Mouse (Mus musculus) stomach, postnatal 0 days (tissue): ENCODE measurements around the gene Parp12. TPM values are rescaled to one million over a fixed set of nuclear protein-coding genes. Genes with fewer than 3 reads are reported as not detected.

Experiments
- ATAC-seq: fragments of 200-750 bp; cut with Nextera tagmentation; 2 replicates; pipeline ENCODE4 v1.8.0; 2017; ENCODE audit not compliant: low FRiP score, low TSS enrichment
- DNase-seq: peaks from one replicate; pipeline ENCODE4 v3.0.0-alpha.2; 2016; ENCODE audit warnings: low spot score
- H3K27ac ChIP-seq: fragments of 300-500 bp; sonication (generic); replicated peaks from 2 replicates; pipeline ENCODE4 v1.5.1; 2014; ENCODE audit warnings: mild to moderate bottlenecking, control low read depth
- H3K27me3 ChIP-seq: fragments of 300-500 bp; sonication (generic); 2 replicates; pipeline ENCODE4 v1.6.1; 2014; ENCODE audit warnings: low read length; ENCODE audit not compliant: control insufficient read depth, insufficient read depth
- H3K36me3 ChIP-seq: fragments of 300-500 bp; sonication (generic); 2 replicates; pipeline ENCODE4 v1.6.1; 2014; ENCODE audit warnings: low read length, mixed read lengths; ENCODE audit not compliant: control insufficient read depth, insufficient read depth
- H3K4me1 ChIP-seq: fragments of 300-500 bp; sonication (generic); replicated peaks from 2 replicates; pipeline ENCODE4 v1.6.1; 2014; ENCODE audit warnings: antibody characterized with exemption; ENCODE audit not compliant: control insufficient read depth, insufficient read depth
- H3K4me2 ChIP-seq: fragments of 300-500 bp; sonication (generic); replicated peaks from 2 replicates; pipeline ENCODE4 v1.6.1; 2014; ENCODE audit warnings: low read depth, mild to moderate bottlenecking, control low read depth, moderate library complexity
- H3K4me3 ChIP-seq: fragments of 300-500 bp; sonication (generic); 2 replicates; pipeline ENCODE4 v1.5.1; 2014; ENCODE audit warnings: low read depth, low read length, control low read depth
- H3K9ac ChIP-seq: fragments of 300-500 bp; sonication (generic); 2 replicates; pipeline ENCODE4 v1.6.1; 2014; ENCODE audit warnings: mild to moderate bottlenecking, low read length, control low read depth, mixed read lengths
- H3K9me3 ChIP-seq: fragments of 300-500 bp; sonication (generic); 2 replicates; pipeline ENCODE4 v1.6.1; 2016; ENCODE audit warnings: low read length; ENCODE audit not compliant: control insufficient read depth
- CTCF ChIP-seq: IDR thresholded peaks from 2 replicates; pipeline ENCODE4 v1.5.1; 2016; ENCODE audit warnings: antibody characterized with exemption, low read depth, mild to moderate bottlenecking, moderate library complexity
- EP300 ChIP-seq: optimal IDR thresholded peaks from 2 replicates; pipeline ENCODE3; 2016; ENCODE audit warnings: antibody characterized with exemption
- WGBS: fragments of 180-500 bp; shearing (Covaris S2); extraction: QIAGEN DNeasy Blood & Tissue Kit; methylation state at CpG from one replicate; pipeline ENCODE4 v1.1.7; 2014; 5-methylcytosine and 5-hydroxymethylcytosine counted together
- polyA plus RNA-seq: library from polyadenylated mRNA; unstranded; fragments of >200 nt; fragmentation: Nextera tagmentation; extraction: Ambion mirVana; gene quantifications from 2 replicates; pipeline ENCODE4 v1.2.1, GENCODE M21; 2015

Parp12 gene
- polyA plus RNA-seq, 1 experiment from 2014 or later = 10.1 TPM

DNA sequence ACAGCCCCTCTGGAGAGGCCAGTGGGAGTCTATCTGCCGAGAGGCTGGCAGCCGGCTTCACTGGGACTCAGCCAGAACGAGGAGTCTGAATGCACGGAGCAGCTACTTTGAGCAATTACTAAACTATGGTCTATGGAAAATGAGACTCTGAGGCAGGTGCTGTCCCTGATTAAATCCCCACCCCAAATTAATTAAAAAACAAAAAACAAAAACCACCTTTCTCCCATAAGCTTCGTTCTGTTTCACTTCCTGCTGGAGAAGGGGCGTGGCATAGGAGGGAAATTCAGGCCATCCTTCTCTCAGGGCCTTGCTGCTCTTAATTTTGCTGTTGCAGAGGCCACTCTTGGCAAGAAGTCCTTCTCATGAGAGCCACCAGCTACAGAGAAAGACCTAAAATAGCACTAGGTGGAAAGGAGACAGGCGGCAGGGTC is 62.3 kb downstream of the Parp12 start:
- Histone ChIP-seq H3K4me3 (no peak overlapping the region), H3K27me3 (no peaks in the 10 kb centered on the region), H3K4me2 (0 out of 2 replicates have a peak overlapping the region, but pooled peaks have one; percentile 15), H3K27ac (no peak overlapping the region), H3K36me3 (no peaks in the 10 kb centered on the region), H3K4me1 (no peaks in the 10 kb centered on the region; the same call in 1 of the 2 replicates), H3K9me3 (no peaks in the 10 kb centered on the region), H3K9ac (no peak overlapping the region)
- no peak for TF ChIP-seq EP300
- TF ChIP-seq CTCF = no peak
- DNase-seq = no peak
- WGBS = 40% methylated on average over 7 of the region's 7 CpGs
- ATAC-seq = no peak

DNA sequence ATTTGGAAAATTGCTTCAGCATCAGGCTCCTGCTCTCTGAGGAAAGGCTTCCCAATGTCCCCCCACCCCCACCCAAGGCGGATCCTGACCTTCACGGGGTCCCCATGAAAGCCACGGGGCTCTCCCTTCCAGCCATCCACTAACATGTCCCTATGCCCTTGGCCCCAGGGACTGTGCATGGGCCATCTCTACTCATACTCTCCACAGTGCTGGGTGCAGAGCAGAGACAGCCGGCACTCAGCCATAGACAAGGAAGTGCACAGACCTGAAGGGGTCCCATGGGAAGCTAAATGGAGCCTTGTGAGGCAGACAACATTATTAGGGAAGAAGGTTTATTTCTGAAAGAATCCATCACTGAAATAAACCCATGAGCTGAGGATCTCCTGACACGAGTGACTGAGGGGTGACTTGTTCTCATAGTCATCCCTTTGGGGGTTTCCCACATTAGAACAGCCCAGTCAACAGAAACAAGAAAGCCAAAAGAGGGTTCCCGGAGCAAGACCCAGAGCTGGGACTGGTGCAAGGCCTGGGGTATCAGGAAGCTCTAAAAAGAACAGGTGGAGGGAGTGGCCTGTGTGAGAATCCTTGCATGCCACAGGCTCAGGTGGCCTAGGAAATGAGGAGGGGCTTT is 63.2 kb downstream of the Parp12 start:
- Histone ChIP-seq H3K4me3 (no peak overlapping the region), H3K4me2 (no peak overlapping the region), H3K27me3 (no peaks in the 10 kb centered on the region), H3K36me3 (no peaks in the 10 kb centered on the region), H3K9ac (no peak overlapping the region), H3K9me3 (no peaks in the 10 kb centered on the region), H3K27ac (no peak overlapping the region), H3K4me1 (no peaks in the 10 kb centered on the region; the same call in 1 of the 2 replicates)
- 79% methylated on average over 6 of the region's 6 CpGs for WGBS
- ATAC-seq = no peak
- no peak for DNase-seq
- no peak for TF ChIP-seq CTCF
- no peak for TF ChIP-seq EP300

DNA sequence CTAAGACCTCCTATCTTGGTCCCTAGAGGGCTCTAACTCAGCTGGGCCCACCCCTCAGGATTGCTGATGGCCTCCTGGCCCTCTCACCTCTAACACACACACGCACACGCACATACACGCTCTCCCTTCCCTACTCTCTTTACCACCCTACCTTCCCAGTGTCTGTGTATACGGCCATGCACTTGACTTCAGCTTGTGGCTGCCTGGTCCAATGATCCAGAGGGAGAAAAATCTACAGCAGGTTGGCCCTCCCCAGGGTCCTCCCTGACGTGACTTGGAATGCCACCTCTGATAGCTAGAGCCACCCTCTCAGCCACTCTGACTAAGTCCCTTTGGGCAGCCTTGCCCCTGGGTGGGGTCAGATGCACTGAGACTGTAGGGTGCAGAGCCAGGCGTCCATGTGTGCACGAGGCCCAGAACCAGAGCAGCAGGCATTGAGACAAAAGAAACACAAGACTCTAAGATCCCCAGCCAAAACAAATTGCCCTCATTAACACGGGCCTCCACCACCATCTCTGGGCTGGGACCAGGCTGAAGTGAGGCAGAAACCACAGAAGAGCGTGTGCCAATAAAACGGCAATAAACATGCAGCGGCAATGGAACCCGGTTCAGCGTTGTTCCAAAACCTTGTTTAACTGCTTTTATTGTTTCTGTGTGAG is 63.8 kb downstream of the Parp12 start:
- peak; percentile 8; the same call in 1 of the 2 replicates for ATAC-seq
- WGBS = 79% methylated on average over 13 of the region's 13 CpGs
- TF ChIP-seq EP300 (no peak), CTCF (no peak)
- Histone ChIP-seq H3K27me3 (no peaks in the 10 kb centered on the region), H3K36me3 (no peaks in the 10 kb centered on the region), H3K4me2 (no peak overlapping the region), H3K9ac (no peak overlapping the region), H3K4me1 (no peaks in the 10 kb centered on the region; the same call in 1 of the 2 replicates), H3K27ac (no peak overlapping the region), H3K4me3 (no peak overlapping the region), H3K9me3 (no peaks in the 10 kb centered on the region)
- DNase-seq = peak; percentile 38

DNA sequence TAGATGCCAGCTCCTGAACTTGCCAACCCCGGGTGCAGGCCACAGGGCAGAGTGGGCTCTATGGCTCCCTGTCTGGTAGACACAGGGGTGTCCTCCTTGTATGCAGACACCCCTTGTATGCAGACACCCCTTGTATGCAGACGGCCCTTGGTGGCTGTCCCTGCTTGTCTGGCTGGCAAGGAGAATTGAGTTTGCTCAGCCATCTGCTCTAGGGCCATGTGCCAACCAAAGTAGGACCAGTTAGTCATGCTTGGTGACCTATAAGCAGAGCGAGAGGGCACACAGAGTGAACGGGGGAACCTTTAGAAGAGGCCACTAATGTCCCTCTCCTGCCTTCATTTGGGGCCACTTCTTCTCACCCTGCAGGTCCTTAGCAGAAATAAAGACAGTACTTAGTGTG is 65.5 kb downstream of the Parp12 start:
- no peaks in the 10 kb centered on the region for H3K36me3 ChIP-seq
- 81% methylated on average over 4 of the region's 4 CpGs for WGBS
- H3K9me3 ChIP-seq = no peaks in the 10 kb centered on the region
- DNase-seq (no peak), ATAC-seq (no peak)
- H3K4me2 ChIP-seq = no peak overlapping the region
- H3K27me3 ChIP-seq = no peaks in the 10 kb centered on the region
- no peaks in the 10 kb centered on the region; the same call in 1 of the 2 replicates for H3K4me1 ChIP-seq
- H3K4me3 ChIP-seq = no peak overlapping the region
- H3K27ac ChIP-seq = no peak overlapping the region
- no peak overlapping the region for H3K9ac ChIP-seq
- TF ChIP-seq EP300 = no peak

DNA sequence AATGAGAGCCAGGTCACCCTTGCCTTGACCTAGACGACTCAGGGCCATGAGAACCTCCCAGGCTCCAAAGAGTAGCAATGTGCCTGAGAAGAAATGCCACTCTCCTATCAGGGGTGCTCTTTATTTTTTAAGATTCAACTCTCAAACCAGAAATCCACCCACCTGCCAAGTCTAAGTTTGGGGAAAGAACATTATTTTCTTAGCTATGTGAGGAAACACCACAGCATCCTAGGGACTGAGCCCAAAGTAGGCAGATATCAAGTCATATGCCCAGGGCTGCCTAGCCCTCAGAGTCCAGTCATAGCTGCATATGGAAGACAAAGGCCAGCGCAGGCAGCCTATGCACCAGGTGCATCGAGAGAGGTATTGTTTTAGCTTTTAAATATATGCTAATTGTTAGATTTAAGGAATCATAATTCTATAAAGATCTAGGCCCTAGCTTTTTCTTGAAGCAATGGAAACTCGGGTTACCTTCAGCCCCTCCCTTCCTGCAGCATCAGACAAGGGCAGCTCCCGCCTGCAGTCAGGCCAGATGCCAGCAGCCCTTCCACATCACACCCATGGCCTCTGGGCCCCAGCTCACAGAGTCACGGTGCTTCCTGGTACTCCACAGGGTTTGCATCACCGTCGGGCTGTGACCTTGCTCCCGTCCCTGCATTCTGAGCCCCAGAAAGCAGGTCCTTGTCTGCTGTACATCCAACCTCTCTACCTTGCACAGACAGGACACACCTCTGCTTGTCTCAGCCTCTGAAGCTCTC is 66.2 kb downstream of the Parp12 start:
- H3K27ac ChIP-seq = no peak overlapping the region
- no peak for TF ChIP-seq CTCF
- TF ChIP-seq EP300 = no peak
- H3K27me3 ChIP-seq = no peaks in the 10 kb centered on the region
- no peaks in the 10 kb centered on the region for H3K9me3 ChIP-seq
- no peak overlapping the region for H3K4me3 ChIP-seq
- no peaks in the 10 kb centered on the region; the same call in 1 of the 2 replicates for H3K4me1 ChIP-seq
- H3K9ac ChIP-seq = no peak overlapping the region
- no peak overlapping the region for H3K4me2 ChIP-seq
- peak; percentile 70; the same call in 1 of the 2 replicates for ATAC-seq
- 63% methylated on average over 9 of the region's 9 CpGs for WGBS
- peak; percentile 64 for DNase-seq
- H3K36me3 ChIP-seq = no peaks in the 10 kb centered on the region
